Mouse (Mus musculus): Measurements from ENCODE around the gene Wdr48. TPM values are rescaled to one million over a fixed set of nuclear protein-coding genes. Genes with fewer than 3 reads are reported as not detected.

The Wdr48 gene
- polyA plus RNA-seq (2017; shearing (Covaris generic)), result 10 to 100 TPM; 58.4 to 60.2 TPM

DNA sequence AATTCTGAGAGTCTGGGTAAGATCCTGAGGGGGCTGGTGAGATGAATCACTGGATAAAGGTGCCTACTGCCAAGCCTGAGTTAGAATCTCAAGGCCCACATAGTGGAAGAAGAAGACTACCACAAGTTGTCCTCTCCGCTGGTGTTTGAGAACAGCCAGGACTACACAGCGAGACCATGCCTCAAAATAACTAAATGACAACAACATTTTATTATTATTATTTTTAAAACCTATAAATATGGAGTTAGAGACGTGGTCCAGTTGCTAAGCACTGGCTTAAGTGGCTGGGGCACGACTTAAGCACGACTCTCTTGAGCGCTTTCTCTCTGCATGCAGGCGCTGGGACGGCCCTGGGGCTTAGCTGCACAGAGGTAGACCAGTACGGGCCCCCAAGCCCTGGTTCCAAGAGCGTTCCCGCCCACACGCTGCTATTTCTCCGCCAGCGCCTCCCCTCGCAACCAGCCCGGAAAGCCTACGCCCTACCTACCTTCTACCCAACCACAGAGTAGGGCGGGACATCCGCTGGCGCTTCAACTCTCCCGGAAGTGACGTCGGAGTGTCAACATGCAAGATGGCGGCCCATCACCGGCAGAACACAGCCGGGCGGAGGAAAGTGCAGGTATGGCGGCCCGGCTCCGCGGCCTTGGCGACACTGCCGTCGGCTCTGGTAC is at the start of gene Wdr48:
Gene Wdr48, plus strand, starts transcription at position 540 of the 671 bp plus-strand sequence.

DNA sequence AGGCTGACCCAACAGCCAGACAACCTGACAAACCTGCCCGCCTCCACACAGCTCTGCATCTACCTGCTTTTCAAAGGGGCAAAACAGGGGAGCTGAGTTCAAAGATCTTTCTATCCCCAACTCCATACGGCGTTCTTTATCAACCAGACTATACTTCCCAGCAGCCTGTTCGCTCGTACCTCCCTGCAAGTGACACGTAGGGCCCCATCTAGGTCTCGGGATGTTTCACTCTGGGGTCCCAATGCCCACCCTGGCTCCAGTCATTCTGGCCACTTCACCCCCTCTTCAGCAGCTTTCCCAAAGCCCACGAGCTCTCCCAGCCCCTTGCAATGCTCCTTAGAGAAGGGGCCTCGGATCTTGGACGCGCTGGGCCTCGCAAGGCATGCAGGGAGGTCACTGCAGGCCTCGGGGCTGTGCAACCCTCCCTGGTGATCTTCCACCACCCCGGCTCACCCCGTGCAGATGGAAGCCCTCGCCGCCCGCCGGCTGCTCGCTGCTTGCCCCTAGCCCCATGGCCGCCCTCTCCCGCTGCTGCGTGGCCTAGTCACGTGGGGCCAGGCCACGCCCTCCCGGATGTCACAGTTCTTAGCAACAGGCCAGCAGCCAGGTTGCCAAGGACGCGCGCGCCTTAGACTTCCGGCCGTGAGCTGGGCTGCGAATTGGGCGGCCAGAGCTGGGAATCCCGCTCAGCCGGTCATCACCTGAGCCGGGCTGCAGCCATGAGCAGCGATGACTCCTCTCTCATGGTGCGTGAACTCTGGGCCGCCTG is 42.5 kb downstream of the Wdr48 start, which contains the start of the genes Gorasp1 and Ttc21a:
Gene Gorasp1, minus strand, starts transcription at position 561 of the 769 bp plus-strand sequence.
Gene Ttc21a, plus strand, starts transcription at position 602 of the 769 bp plus-strand sequence.

Other genes with a start within 250 kb of the Wdr48 start
- gene Scn10a, start 175.6 kb upstream of the Wdr48 start, polyA plus RNA-seq (2017; shearing (Covaris generic)), result 1 to 10 TPM in 1 of 2 experiments, under 1 TPM in 1; 0.17 to 1.3 TPM
- under 1 TPM; 0.73 to 0.93 TPM for gene Scn11a, start 69.4 kb upstream of the Wdr48 start, polyA plus RNA-seq (2017; shearing (Covaris generic))
- gene Gorasp1, start 42.7 kb downstream of the Wdr48 start, polyA plus RNA-seq (2017; shearing (Covaris generic)), result 10 to 100 TPM; 10.5 to 12.7 TPM
- gene Ttc21a, start 42.7 kb downstream of the Wdr48 start, polyA plus RNA-seq (2017; shearing (Covaris generic)), result under 1 TPM in 1 of 2 experiments, not detected in 1; 0.13 TPM
- gene Csrnp1, start 89.8 kb downstream of the Wdr48 start, polyA plus RNA-seq (2017; shearing (Covaris generic)), result 10 to 100 TPM; 54.4 to 66.2 TPM
- under 1 TPM in 1 of 2 experiments, not detected in 1; 0.04 TPM for gene Xirp1, start 128.7 kb downstream of the Wdr48 start, polyA plus RNA-seq (2017; shearing (Covaris generic))
- gene Cx3cr1, start 175.0 kb downstream of the Wdr48 start, polyA plus RNA-seq (2017; shearing (Covaris generic)), result under 1 TPM; 0.08 to 0.15 TPM
- gene Ccr8, start 197.2 kb downstream of the Wdr48 start, polyA plus RNA-seq (2017; shearing (Covaris generic)), result 100 to 1,000 TPM in 1 of 2 experiments, 10 to 100 TPM in 1; 29.6 to 189 TPM
- 10 to 100 TPM; 50.3 to 51.9 TPM for gene Slc25a38, start 215.5 kb downstream of the Wdr48 start, polyA plus RNA-seq (2017; shearing (Covaris generic))
- 1,000 to 10,000 TPM; 1,278 to 1,616 TPM for gene Rpsa, start 232.8 kb downstream of the Wdr48 start, polyA plus RNA-seq (2017; shearing (Covaris generic))